Mouse (Mus musculus) embryonic facial prominence, embryonic 14.5 days (tissue): Measurements from ENCODE around the gene Cog3. TPM values are rescaled to one million over a fixed set of nuclear protein-coding genes. Genes with fewer than 3 reads are reported as not detected.

Experiments
- ATAC-seq: fragments of 200-750 bp; cut with Nextera tagmentation; 2 replicates; pipeline ENCODE4 v1.8.0; 2017; ENCODE audit warnings: low read depth, moderate number of reproducible peaks, moderate TSS enrichment
- DNase-seq: peaks from one replicate; pipeline ENCODE4 v3.0.0-alpha.2; 2015; ENCODE audit warnings: low spot score
- H3K27ac ChIP-seq: fragments of 300-500 bp; sonication (generic); replicated peaks from 2 replicates; pipeline ENCODE4 v1.5.1; 2014; ENCODE audit warnings: low read depth, mild to moderate bottlenecking, low read length, moderate library complexity
- H3K27me3 ChIP-seq: fragments of 300-500 bp; sonication (generic); replicated peaks from 2 replicates; pipeline ENCODE4 v1.6.1; 2014; ENCODE audit warnings: low read length; ENCODE audit not compliant: control insufficient read depth, insufficient read depth
- H3K36me3 ChIP-seq: fragments of 300-500 bp; sonication (generic); 2 replicates; pipeline ENCODE4 v1.6.1; 2014; ENCODE audit warnings: low read length, mixed read lengths; ENCODE audit not compliant: control insufficient read depth, insufficient read depth
- H3K4me1 ChIP-seq: fragments of 300-500 bp; sonication (generic); 2 replicates; pipeline ENCODE4 v1.6.1; 2014; ENCODE audit warnings: antibody characterized with exemption, low read length; ENCODE audit not compliant: control insufficient read depth, insufficient read depth
- H3K4me2 ChIP-seq: fragments of 300-500 bp; sonication (generic); 2 replicates; pipeline ENCODE4 v1.6.1; 2014; ENCODE audit warnings: low read depth, mild to moderate bottlenecking, low read length, moderate library complexity, mixed read lengths
- H3K4me3 ChIP-seq: fragments of 300-500 bp; sonication (generic); 2 replicates; pipeline ENCODE4 v1.5.1; 2014; ENCODE audit warnings: low read depth, mild to moderate bottlenecking, low read length
- H3K9ac ChIP-seq: fragments of 300-500 bp; sonication (generic); 2 replicates; pipeline ENCODE4 v1.6.1; 2014; ENCODE audit warnings: low read depth, mild to moderate bottlenecking, low read length, moderate library complexity, mixed read lengths
- H3K9me3 ChIP-seq: fragments of 300-500 bp; sonication (generic); 2 replicates; pipeline ENCODE4 v1.6.1; 2016; ENCODE audit warnings: low read length; ENCODE audit not compliant: control insufficient read depth
- WGBS: fragments of 180-500 bp; shearing (Covaris S2); extraction: QIAGEN DNeasy Blood & Tissue Kit; methylation state at CpG from one replicate; pipeline ENCODE4 v1.1.7; 2014; 5-methylcytosine and 5-hydroxymethylcytosine counted together
- polyA plus RNA-seq: library from polyadenylated mRNA; unstranded; fragments of >200 nt; fragmentation: Nextera tagmentation; extraction: Ambion mirVana; gene quantifications from 2 replicates; pipeline ENCODE4 v1.2.1, GENCODE M21; 2014

Gene Cog3
- polyA plus RNA-seq, 1 experiment from 2014 or later: 23.5 TPM

GRCm38 (mm10) chr14:75727046-75727445 lies 27.3 kb downstream of the Cog3 start:
- Histone ChIP-seq H3K9ac (no peak overlapping the region), H3K36me3 (peaks cover 81% of the 10 kb centered on the region), H3K27ac (no peak overlapping the region), H3K9me3 (no peaks in the 10 kb centered on the region), H3K4me3 (no peak overlapping the region), H3K4me2 (no peak overlapping the region), H3K4me1 (no peaks in the 10 kb centered on the region), H3K27me3 (no peaks in the 10 kb centered on the region)
- ATAC-seq (0 out of 2 replicates have a peak, but pooled peaks have one; percentile 47), DNase-seq (peak; percentile 13)
- WGBS: 74% methylated on average over 4 of the region's 4 CpGs

- 92% methylated on average over 2 of the region's 2 CpGs for WGBS
- no peaks in the 10 kb centered on the region for H3K27me3 ChIP-seq
- ATAC-seq: no peak
Measured at GRCm38 (mm10) chr14:75722816-75723215, 31.5 kb downstream of the Cog3 start.

GRCm38 (mm10) chr14:75721977-75722563 lies 32.2 kb downstream of the Cog3 start:
- H3K36me3 ChIP-seq: peaks cover 88% of the 10 kb centered on the region
- no peaks in the 10 kb centered on the region for H3K4me1 ChIP-seq
- no peaks in the 10 kb centered on the region for H3K9me3 ChIP-seq
- WGBS: 62% methylated on average over 12 of the region's 12 CpGs
- no peak overlapping the region for H3K4me3 ChIP-seq
- H3K9ac ChIP-seq: no peak overlapping the region
- ATAC-seq (no peak), DNase-seq (peak; percentile 79)
- H3K4me2 ChIP-seq: no peak overlapping the region
- no peak overlapping the region for H3K27ac ChIP-seq
- no peaks in the 10 kb centered on the region for H3K27me3 ChIP-seq

More at GRCm38 (mm10) chr14:75722816-75723215, 31.5 kb downstream of the Cog3 start:
- no peaks in the 10 kb centered on the region for H3K4me1 ChIP-seq
- peaks cover 86% of the 10 kb centered on the region for H3K36me3 ChIP-seq
- no peak overlapping the region for H3K4me2 ChIP-seq
- DNase-seq: no peak
- H3K27ac ChIP-seq: no peak overlapping the region
- H3K4me3 ChIP-seq: no peak overlapping the region
- no peaks in the 10 kb centered on the region for H3K9me3 ChIP-seq
- H3K9ac ChIP-seq: no peak overlapping the region

- H3K4me2 ChIP-seq: no peak overlapping the region
- WGBS: 94% methylated on average over 5 of the region's 5 CpGs
- DNase-seq: no peak
- H3K4me1 ChIP-seq: no peaks in the 10 kb centered on the region
- H3K27me3 ChIP-seq: no peaks in the 10 kb centered on the region
- no peaks in the 10 kb centered on the region for H3K9me3 ChIP-seq
- no peak for ATAC-seq
- H3K9ac ChIP-seq: no peak overlapping the region
- H3K36me3 ChIP-seq: peaks cover 86% of the 10 kb centered on the region
- H3K4me3 ChIP-seq: no peak overlapping the region
- no peak overlapping the region for H3K27ac ChIP-seq
Measured at GRCm38 (mm10) chr14:75720121-75720520, 34.2 kb downstream of the Cog3 start.

GRCm38 (mm10) chr14:75716410-75716809 lies 37.9 kb downstream of the Cog3 start:
- Histone ChIP-seq H3K27ac (no peak overlapping the region), H3K9ac (no peak overlapping the region), H3K4me2 (no peak overlapping the region), H3K9me3 (no peaks in the 10 kb centered on the region), H3K27me3 (no peaks in the 10 kb centered on the region), H3K36me3 (peaks cover 92% of the 10 kb centered on the region), H3K4me3 (no peak overlapping the region), H3K4me1 (no peaks in the 10 kb centered on the region)
- ATAC-seq (no peak), DNase-seq (no peak)
- 91% methylated on average over 4 of the region's 4 CpGs for WGBS

- Histone ChIP-seq H3K36me3 (peaks cover 88% of the 10 kb centered on the region), H3K4me1 (no peaks in the 10 kb centered on the region), H3K9me3 (no peaks in the 10 kb centered on the region), H3K27me3 (no peaks in the 10 kb centered on the region), H3K4me2 (no peak overlapping the region), H3K4me3 (no peak overlapping the region), H3K9ac (no peak overlapping the region), H3K27ac (no peak overlapping the region)
- 83% methylated on average over 4 of the region's 4 CpGs for WGBS
- no peak for ATAC-seq
- DNase-seq: no peak
Measured at GRCm38 (mm10) chr14:75713661-75714060, 40.7 kb downstream of the Cog3 start.

GRCm38 (mm10) chr14:75712687-75713086 lies 41.6 kb downstream of the Cog3 start:
- Histone ChIP-seq H3K27me3 (no peaks in the 10 kb centered on the region), H3K4me2 (no peak overlapping the region), H3K4me1 (no peaks in the 10 kb centered on the region), H3K9ac (no peak overlapping the region), H3K4me3 (no peak overlapping the region), H3K27ac (no peak overlapping the region), H3K9me3 (no peaks in the 10 kb centered on the region), H3K36me3 (peaks cover 87% of the 10 kb centered on the region)
- ATAC-seq (no peak), DNase-seq (no peak)
- WGBS: 86% methylated on average over 5 of the region's 5 CpGs

GRCm38 (mm10) chr14:75711731-75712130 lies 42.6 kb downstream of the Cog3 start:
- Histone ChIP-seq H3K9ac (no peak overlapping the region), H3K36me3 (peaks cover 87% of the 10 kb centered on the region), H3K4me1 (no peaks in the 10 kb centered on the region), H3K27ac (no peak overlapping the region), H3K4me3 (no peak overlapping the region), H3K9me3 (no peaks in the 10 kb centered on the region), H3K27me3 (no peaks in the 10 kb centered on the region), H3K4me2 (no peak overlapping the region)
- 94% methylated on average over 3 of the region's 3 CpGs for WGBS
- no peak for DNase-seq
- ATAC-seq: no peak

GRCm38 (mm10) chr14:75708986-75709385 lies 45.3 kb downstream of the Cog3 start:
- Histone ChIP-seq H3K4me2 (no peak overlapping the region), H3K36me3 (peaks cover 84% of the 10 kb centered on the region), H3K27me3 (no peaks in the 10 kb centered on the region), H3K4me3 (no peak overlapping the region), H3K27ac (no peak overlapping the region), H3K4me1 (no peaks in the 10 kb centered on the region), H3K9me3 (no peaks in the 10 kb centered on the region), H3K9ac (no peak overlapping the region)
- WGBS: 74% methylated on average over 1 of the region's 1 CpGs
- ATAC-seq (no peak), DNase-seq (no peak)
